ENCODE assay signal across 8 mouse cellular contexts in the genomic region with DNA sequence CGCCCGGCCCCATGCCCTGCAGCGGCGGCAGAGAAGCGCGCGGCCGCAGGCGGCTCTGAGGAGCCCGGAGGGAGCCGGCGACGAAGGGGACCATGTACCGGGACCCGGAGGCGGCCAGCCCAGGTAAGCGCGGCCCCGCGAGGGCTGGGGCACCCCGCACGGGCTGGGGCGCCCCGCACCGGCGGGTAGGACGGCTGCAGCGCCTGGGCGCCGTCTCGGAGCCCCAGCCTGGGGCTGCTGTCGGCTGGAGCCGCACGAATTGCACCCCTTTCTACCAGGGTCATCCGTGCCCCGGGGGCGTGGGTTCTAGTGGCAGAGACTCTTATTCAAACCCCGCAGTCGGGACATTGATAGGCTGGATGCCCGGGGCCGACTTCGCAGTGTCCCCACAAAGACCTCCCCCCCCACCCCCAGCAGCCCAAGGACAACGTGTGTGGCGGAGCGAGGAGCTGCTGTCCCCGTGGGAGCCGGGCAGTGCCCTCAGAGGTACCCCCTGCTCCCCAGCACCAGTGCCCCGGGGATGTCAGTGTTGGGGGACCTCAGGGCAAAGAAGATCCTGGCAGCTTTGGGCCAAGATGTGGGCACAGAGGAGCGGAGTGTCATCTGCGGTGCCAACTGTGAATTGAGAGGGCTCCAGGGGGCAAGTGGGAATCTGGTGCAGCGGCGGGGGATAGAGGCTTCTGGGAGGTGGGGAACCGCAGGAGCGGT. TPM values are rescaled to one million over a fixed set of nuclear protein-coding genes. Genes with fewer than 3 reads are reported as not detected.
DNase-seq lines count a peak whose midpoint lies in the region; ATAC-seq and TF ChIP-seq lines count a peak whose summit lies in the region.

No protein-coding gene starts in this region.

- no peak for DNase-seq in kidney, postnatal 0 days (ENCODE audit: low spot score)
- DNase-seq in kidney, adult 9 months: no peak
- DNase-seq in forebrain, embryonic 11.5 days (ENCODE audit: low spot score): peak; percentile 73
- DNase-seq in limb, embryonic 10.5 days (ENCODE audit: low spot score): peak; percentile 66
- DNase-seq in urinary bladder, postnatal 14 days (ENCODE audit: low spot score): no peak
- DNase-seq in spleen, adult 18-20 months: no peak

- no peak overlapping the region for H3K27ac ChIP-seq in kidney, postnatal 0 days
- no peak overlapping the region for H3K27ac ChIP-seq in bone marrow macrophage, adult 2 months (ENCODE audit: insufficient read depth, low read depth, low read length)
- no peak overlapping the region for H3K27ac ChIP-seq in forebrain, embryonic 11.5 days (ENCODE audit: low read depth, low read length)
- peak overlapping the region; percentile 78 for H3K27ac ChIP-seq in limb, embryonic 10.5 days
- H3K27ac ChIP-seq in neural tube, embryonic 14.5 days (ENCODE audit: low read depth, low read length): peak overlapping the region; percentile 48

- peak; percentile 57 for ATAC-seq in kidney, postnatal 0 days (replicated peaks; ENCODE audit: low FRiP score, low read depth)
- peak; percentile 68 for ATAC-seq in forebrain, embryonic 11.5 days (replicated peaks; ENCODE audit: low FRiP score)
- ATAC-seq in neural tube, embryonic 14.5 days (ENCODE audit: low read depth): peak; percentile 64

- no peaks in the 10 kb centered on the region for H3K9me3 ChIP-seq in kidney, postnatal 0 days (replicated peaks; ENCODE audit: low read length)
- H3K9me3 ChIP-seq in forebrain, embryonic 11.5 days (ENCODE audit: control insufficient read depth, low read length): no peaks in the 10 kb centered on the region
- H3K9me3 ChIP-seq in limb, embryonic 10.5 days (replicated peaks): no peaks in the 10 kb centered on the region
- H3K9me3 ChIP-seq in neural tube, embryonic 14.5 days (ENCODE audit: control insufficient read depth, low read length): no peaks in the 10 kb centered on the region

- H3K4me3 ChIP-seq in kidney, postnatal 0 days (replicated peaks; ENCODE audit: low read depth, low read length): peak overlapping the region; percentile 55
- H3K4me3 ChIP-seq in bone marrow macrophage, adult 2 months (ENCODE audit: insufficient read depth, low read length): peak overlapping the region; percentile 66
- peak overlapping the region; percentile 69 for H3K4me3 ChIP-seq in forebrain, embryonic 11.5 days (ENCODE audit: low read depth, low read length)
- H3K4me3 ChIP-seq in limb, embryonic 10.5 days: peak overlapping the region; percentile 66
- peak overlapping the region; percentile 73 for H3K4me3 ChIP-seq in neural tube, embryonic 14.5 days (ENCODE audit: low read depth, low read length)

- H3K4me2 ChIP-seq in kidney, postnatal 0 days (ENCODE audit: low read length): peak overlapping the region; percentile 94
- peak overlapping the region; percentile 78 for H3K4me2 ChIP-seq in forebrain, embryonic 11.5 days (ENCODE audit: low read depth, low read length, severe bottlenecking)
- peak overlapping the region; percentile 77 for H3K4me2 ChIP-seq in neural tube, embryonic 14.5 days (ENCODE audit: low read depth, low read length)

- no peak for TF ChIP-seq CTCF in kidney, postnatal 0 days (IDR thresholded peaks at IDR 0.05; ENCODE audit: low read depth)
- TF ChIP-seq CTCF in bone marrow macrophage, adult 2 months (IDR thresholded peaks at IDR 0.05; ENCODE audit: low read depth, low read length): no peak

- TF ChIP-seq POLR2A in bone marrow macrophage, adult 2 months (IDR thresholded peaks at IDR 0.05; ENCODE audit: borderline replicate concordance, low read depth, low read length): no peak

- no peaks in the 10 kb centered on the region for H3K36me3 ChIP-seq in kidney, postnatal 0 days (ENCODE audit: insufficient read depth, low read length)
- no peaks in the 10 kb centered on the region for H3K36me3 ChIP-seq in forebrain, embryonic 11.5 days (ENCODE audit: control insufficient read depth, insufficient read depth, low read length)
- H3K36me3 ChIP-seq in limb, embryonic 10.5 days: no peaks in the 10 kb centered on the region
- no peaks in the 10 kb centered on the region for H3K36me3 ChIP-seq in neural tube, embryonic 14.5 days (ENCODE audit: control insufficient read depth, insufficient read depth, low read length)

- H3K27me3 ChIP-seq in kidney, postnatal 0 days (ENCODE audit: insufficient read depth, low read length): peaks cover 13% of the 10 kb centered on the region
- peaks cover 9% of the 10 kb centered on the region for H3K27me3 ChIP-seq in forebrain, embryonic 11.5 days (ENCODE audit: control insufficient read depth, insufficient read depth, low read length)
- peaks cover 81% of the 10 kb centered on the region for H3K27me3 ChIP-seq in limb, embryonic 10.5 days (ENCODE audit: low read depth, poor library complexity, severe bottlenecking)
- H3K27me3 ChIP-seq in neural tube, embryonic 14.5 days (ENCODE audit: control insufficient read depth, insufficient read depth, low read length): no peaks in the 10 kb centered on the region

- peak overlapping the region; percentile 60; the same call in 1 of the 2 replicates for H3K9ac ChIP-seq in kidney, postnatal 0 days (ENCODE audit: low read depth, low read length)
- H3K9ac ChIP-seq in forebrain, embryonic 11.5 days (ENCODE audit: low read length): peak overlapping the region; percentile 77
- H3K9ac ChIP-seq in neural tube, embryonic 14.5 days (replicated peaks; ENCODE audit: low read depth, low read length): peak overlapping the region; percentile 87

- peaks cover 6% of the 10 kb centered on the region; the same call in 1 of the 2 replicates for H3K4me1 ChIP-seq in kidney, postnatal 0 days (replicated peaks; ENCODE audit: insufficient read depth, low read length)
- H3K4me1 ChIP-seq in bone marrow macrophage, adult 2 months (ENCODE audit: control insufficient read depth, insufficient read depth, low read length): peaks cover 9% of the 10 kb centered on the region; the same call in 1 of the 2 replicates
- H3K4me1 ChIP-seq in forebrain, embryonic 11.5 days (replicated peaks; ENCODE audit: control insufficient read depth, insufficient read depth, low read length): peaks cover 4% of the 10 kb centered on the region; the same call in 1 of the 2 replicates
- peaks cover 25% of the 10 kb centered on the region for H3K4me1 ChIP-seq in limb, embryonic 10.5 days
- H3K4me1 ChIP-seq in neural tube, embryonic 14.5 days (ENCODE audit: control insufficient read depth, insufficient read depth, low read length): peaks cover 22% of the 10 kb centered on the region

- whole genome bisulfite sequencing in kidney, postnatal 0 days: under 1% methylated on average over 52 of the region's 54 CpGs
- WGBS in forebrain, embryonic 11.5 days: under 1% methylated on average over 41 of the region's 54 CpGs
- WGBS in limb, embryonic 10.5 days: 1% methylated on average over 54 of the region's 54 CpGs
- under 1% methylated on average over 46 of the region's 54 CpGs for WGBS in neural tube, embryonic 14.5 days

RNA-seq across cellular contexts. Expression of a gene that starts 0.7 kb away (rescaled TPM):
- polyA plus RNA-seq in kidney, postnatal 0 days (2015; fragmentation: Nextera tagmentation; extraction: Ambion mirVana): 1.2 and 1.7 TPM in 2 replicates
- not detected in 2 replicates for polyA plus RNA-seq in bone marrow macrophage, adult 2 months (2012; ENCODE audit: insufficient read depth, insufficient read length, missing spikeins)
- 3.2 and 7.7 TPM in 2 replicates for polyA plus RNA-seq in forebrain, embryonic 11.5 days (2014; fragmentation: Nextera tagmentation; extraction: Ambion mirVana)
- 0.33 and 0.41 TPM in 2 replicates for polyA plus RNA-seq in limb, embryonic 10.5 days (2016; fragmentation: Nextera tagmentation; extraction: Ambion mirVana)
- 11.4 and 15.5 TPM in 2 replicates for polyA plus RNA-seq in neural tube, embryonic 14.5 days (2014; fragmentation: Nextera tagmentation; extraction: Ambion mirVana)

Comparison
In these comparisons a context has a peak if more than half of its experiments do, and no peak if none do; other contexts are left out.
1. DNase-seq: peak in forebrain, embryonic 11.5 days (single experiment) and limb, embryonic 10.5 days (single experiment); none in kidney, postnatal 0 days (single experiment), kidney, adult 9 months (single experiment), urinary bladder, postnatal 14 days (single experiment) and spleen, adult 18-20 months (0 of 2).
2. H3K27ac ChIP-seq: peak in limb, embryonic 10.5 days (single experiment) and neural tube, embryonic 14.5 days (single experiment); none in kidney, postnatal 0 days (single experiment), bone marrow macrophage, adult 2 months (single experiment) and forebrain, embryonic 11.5 days (single experiment).
3. Peak in every context shown above with its lines, with median percentiles within 50 percentile points of each other: ATAC-seq, H3K4me2 ChIP-seq, H3K4me3 ChIP-seq and H3K9ac ChIP-seq.